Mouse (Mus musculus): ENCODE measurements around the gene Tmem254b. TPM values are rescaled to one million over a fixed set of nuclear protein-coding genes. Genes with fewer than 3 reads are reported as not detected.
A peak's percentile ranks its signal among the peaks of the same experiment; 100 is the strongest.
"Not testable (repeated sequence)": the region's sequence is repeated elsewhere in the genome, so short reads cannot be mapped to it uniquely, and the experiment has no call there.

The Tmem254b gene
- 33.1 and 46.1 TPM in 2 replicates for polyA plus RNA-seq (2015; fragmentation: Nextera tagmentation; extraction: Ambion mirVana)

DNA sequence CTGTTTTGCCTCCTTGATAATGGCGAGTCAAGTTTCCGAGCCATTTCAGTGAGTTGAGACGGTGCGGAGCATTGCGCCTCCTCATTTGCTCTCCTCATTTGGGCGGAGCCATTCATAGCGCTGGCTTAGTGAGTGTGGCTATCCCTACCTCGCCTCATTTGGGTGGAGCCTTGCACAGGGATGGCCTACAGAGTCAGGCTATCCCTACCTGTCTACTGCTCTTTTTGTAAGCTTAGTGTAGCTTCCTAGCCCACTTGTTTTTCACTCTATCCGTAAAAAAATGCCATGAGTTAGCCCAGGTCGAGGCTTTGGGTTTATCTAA, at the start of gene Tmem254b:
Gene Tmem254b, minus strand, starts transcription at position 116 of the 322 bp plus-strand sequence.
- ATAC-seq (ENCODE audit: low read depth), result peak; percentile 90
- not testable (repeated sequence) for H3K27me3 ChIP-seq (ENCODE audit: control insufficient read depth, insufficient read depth, low read depth, low read length); H3K36me3 ChIP-seq (ENCODE audit: control insufficient read depth, insufficient read depth, low read length); H3K9me3 ChIP-seq (ENCODE audit: control insufficient read depth, low read length); H3K9ac ChIP-seq (ENCODE audit: low read length); H3K4me2 ChIP-seq (ENCODE audit: low read depth, low read length); H3K27ac ChIP-seq (ENCODE audit: low read length); H3K4me3 ChIP-seq (ENCODE audit: low read length); H3K4me1 ChIP-seq (replicated peaks; ENCODE audit: control insufficient read depth, insufficient read depth, low read length)
- WGBS, result no CpG with 5 or more reads among the region's 10 CpGs

DNA sequence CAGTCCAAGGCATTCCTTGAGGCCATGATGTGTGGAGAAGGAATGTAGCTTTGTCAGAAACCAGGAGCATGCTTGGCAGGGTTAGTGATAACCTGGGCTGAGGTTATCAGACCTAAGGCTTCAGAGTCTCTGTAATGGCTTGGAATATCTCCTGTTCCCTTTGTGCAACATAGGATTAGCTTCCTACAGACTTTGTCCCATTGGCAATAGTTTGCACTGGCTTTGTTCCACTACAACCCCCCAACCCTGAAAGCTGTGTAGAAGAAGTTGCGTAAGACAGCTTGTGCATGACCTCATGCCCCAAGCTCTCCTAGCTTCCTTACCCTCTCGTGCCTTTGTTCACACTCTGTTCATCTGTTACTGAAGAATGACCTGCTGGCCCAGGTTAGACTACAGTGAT, 30.3 kb upstream of the Tmem254b start:
- WGBS, result no CpG with 5 or more reads among the region's 2 CpGs
- H3K9ac ChIP-seq (ENCODE audit: low read length); H3K9me3 ChIP-seq (ENCODE audit: control insufficient read depth, low read length); H3K4me3 ChIP-seq (ENCODE audit: low read length); H3K4me1 ChIP-seq (replicated peaks; ENCODE audit: control insufficient read depth, insufficient read depth, low read length); H3K36me3 ChIP-seq (ENCODE audit: control insufficient read depth, insufficient read depth, low read length); ATAC-seq (ENCODE audit: low read depth); H3K27me3 ChIP-seq (ENCODE audit: control insufficient read depth, insufficient read depth, low read depth, low read length); H3K27ac ChIP-seq (ENCODE audit: low read length); H3K4me2 ChIP-seq (ENCODE audit: low read depth, low read length): not testable (repeated sequence)

DNA sequence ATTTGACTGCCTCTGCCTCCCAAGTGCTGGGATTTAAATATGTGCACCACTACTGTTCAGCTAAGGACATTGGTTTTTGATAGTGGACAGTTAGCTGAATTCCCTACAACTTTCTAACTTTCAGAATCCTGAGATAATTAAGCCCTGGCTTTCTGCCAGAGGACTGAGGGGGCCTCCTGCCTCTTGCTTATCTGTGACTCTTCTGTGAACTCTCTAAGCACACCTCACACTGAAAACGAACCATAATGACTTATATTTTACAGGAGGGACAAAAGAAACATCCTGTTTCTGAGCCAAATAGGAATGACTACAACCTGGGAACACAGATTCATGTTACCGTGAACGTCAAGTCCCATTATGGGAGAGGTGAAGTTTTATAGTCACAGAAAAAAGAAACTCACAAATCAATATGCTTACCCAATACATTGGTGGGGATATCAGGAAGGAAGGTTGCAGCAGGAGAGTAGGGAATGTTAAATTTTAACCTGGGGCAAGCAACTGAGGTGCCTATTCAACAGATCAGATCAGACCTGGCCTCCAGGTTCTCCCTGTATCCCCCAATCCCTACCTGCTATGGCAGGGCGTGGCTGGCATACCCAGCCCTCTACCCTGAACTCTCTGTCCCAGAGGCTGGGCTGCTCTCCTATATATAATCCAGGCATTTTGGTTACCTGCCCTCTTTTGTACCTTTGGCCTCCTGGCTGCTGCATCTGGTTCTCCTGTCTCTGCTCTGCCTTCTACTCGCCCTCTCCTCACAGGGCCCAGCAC, 9.6 kb upstream of the Tmem254b start:
- H3K9ac ChIP-seq (ENCODE audit: low read length); ATAC-seq (ENCODE audit: low read depth); H3K4me1 ChIP-seq (replicated peaks; ENCODE audit: control insufficient read depth, insufficient read depth, low read length); H3K36me3 ChIP-seq (ENCODE audit: control insufficient read depth, insufficient read depth, low read length); H3K4me2 ChIP-seq (ENCODE audit: low read depth, low read length); H3K9me3 ChIP-seq (ENCODE audit: control insufficient read depth, low read length); H3K27me3 ChIP-seq (ENCODE audit: control insufficient read depth, insufficient read depth, low read depth, low read length); H3K4me3 ChIP-seq (ENCODE audit: low read length); H3K27ac ChIP-seq (ENCODE audit: low read length): not testable (repeated sequence)
- WGBS, result no CpG with 5 or more reads among the region's 5 CpGs

DNA sequence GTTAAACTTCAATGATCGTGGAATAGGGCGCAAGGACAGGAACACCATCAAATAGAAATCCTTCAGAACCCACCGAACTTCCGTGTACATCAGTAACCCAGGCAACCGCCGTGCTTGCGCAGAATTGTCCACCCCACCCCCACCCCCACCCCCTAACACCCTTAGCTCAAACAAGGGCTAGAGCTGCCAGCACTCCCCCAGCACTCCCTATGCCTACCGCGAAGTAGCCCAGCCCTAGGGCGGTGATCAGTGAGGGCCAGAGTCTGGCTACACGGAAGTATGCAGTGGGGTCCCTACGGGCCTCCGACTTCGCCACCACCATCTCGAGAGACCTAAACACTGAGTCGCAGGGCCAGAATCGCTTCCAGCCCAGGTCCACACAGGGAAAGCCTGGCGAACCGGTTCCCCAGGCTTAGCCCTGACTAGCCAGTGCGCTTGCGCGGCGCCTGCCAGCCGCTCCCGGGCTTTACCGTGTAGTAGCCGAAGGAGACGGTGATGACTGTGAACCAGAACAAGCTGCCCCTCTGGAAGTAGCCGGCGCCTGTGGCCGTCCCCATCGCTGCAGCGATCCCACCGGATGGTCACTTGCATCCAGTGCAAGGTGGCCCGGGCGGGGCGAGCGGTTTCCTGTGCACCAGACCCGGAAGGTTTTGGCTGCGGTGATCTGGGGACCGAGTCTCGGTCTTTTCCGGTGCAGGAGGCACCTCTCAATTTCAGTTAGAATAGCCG, 480 bp downstream of the Tmem254b start:
- not testable (repeated sequence) for H3K27me3 ChIP-seq (ENCODE audit: control insufficient read depth, insufficient read depth, low read depth, low read length); H3K4me3 ChIP-seq (ENCODE audit: low read length); H3K4me2 ChIP-seq (ENCODE audit: low read depth, low read length); H3K9me3 ChIP-seq (ENCODE audit: control insufficient read depth, low read length); H3K4me1 ChIP-seq (replicated peaks; ENCODE audit: control insufficient read depth, insufficient read depth, low read length); H3K9ac ChIP-seq (ENCODE audit: low read length); H3K36me3 ChIP-seq (ENCODE audit: control insufficient read depth, insufficient read depth, low read length); H3K27ac ChIP-seq (ENCODE audit: low read length)
- ATAC-seq (ENCODE audit: low read depth), result peak; percentile 93
- no CpG with 5 or more reads among the region's 44 CpGs for WGBS

DNA sequence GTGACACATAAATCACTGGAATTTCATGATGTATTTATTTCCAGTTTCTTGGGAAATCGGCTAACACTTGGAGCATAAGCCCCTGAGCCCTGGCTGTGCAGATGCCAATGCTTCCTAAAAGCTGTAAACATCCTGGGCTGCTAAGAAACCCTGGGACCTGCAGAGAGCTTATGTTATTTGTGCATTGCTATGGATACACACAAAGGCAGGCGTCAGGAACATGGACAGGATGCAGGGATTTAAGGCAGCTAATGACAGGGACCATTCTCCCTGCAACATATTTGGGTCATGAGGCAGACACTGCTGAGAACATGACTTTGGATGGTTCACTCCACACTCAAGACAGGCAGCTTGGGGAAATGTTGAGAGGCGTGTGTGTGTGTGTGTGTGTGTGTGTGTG, 9.0 kb downstream of the Tmem254b start:
- H3K27ac ChIP-seq (ENCODE audit: low read length); H3K4me2 ChIP-seq (ENCODE audit: low read depth, low read length); H3K4me3 ChIP-seq (ENCODE audit: low read length); H3K4me1 ChIP-seq (replicated peaks; ENCODE audit: control insufficient read depth, insufficient read depth, low read length); H3K36me3 ChIP-seq (ENCODE audit: control insufficient read depth, insufficient read depth, low read length); H3K9me3 ChIP-seq (ENCODE audit: control insufficient read depth, low read length); H3K27me3 ChIP-seq (ENCODE audit: control insufficient read depth, insufficient read depth, low read depth, low read length); H3K9ac ChIP-seq (ENCODE audit: low read length): not testable (repeated sequence)
- no CpG with 5 or more reads among the region's 3 CpGs for WGBS
- peak; percentile 90 for ATAC-seq (ENCODE audit: low read depth)

DNA sequence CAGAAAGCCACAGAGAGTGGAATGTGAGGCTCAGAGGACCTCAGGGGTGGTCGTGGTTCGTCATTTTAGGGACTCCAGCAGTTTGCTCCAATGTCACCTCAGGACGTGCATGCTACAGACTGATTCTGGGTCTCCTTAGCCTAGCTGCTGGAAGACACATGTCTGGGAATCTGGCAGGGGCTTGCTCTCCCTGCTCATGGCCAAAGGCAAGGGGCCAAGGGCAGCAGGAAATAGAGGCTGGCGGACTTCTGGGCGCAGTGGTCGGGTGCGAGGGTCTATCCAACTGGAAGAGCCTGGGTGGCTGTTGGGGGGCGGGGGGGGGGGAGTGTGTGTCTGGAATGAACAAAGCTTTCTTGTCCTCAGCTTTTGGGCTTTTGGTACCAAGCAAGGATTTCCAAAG, 18.5 kb downstream of the Tmem254b start:
- WGBS, result no CpG with 5 or more reads among the region's 8 CpGs
- H3K4me1 ChIP-seq (replicated peaks; ENCODE audit: control insufficient read depth, insufficient read depth, low read length); H3K4me2 ChIP-seq (ENCODE audit: low read depth, low read length); H3K27ac ChIP-seq (ENCODE audit: low read length); H3K27me3 ChIP-seq (ENCODE audit: control insufficient read depth, insufficient read depth, low read depth, low read length); H3K9ac ChIP-seq (ENCODE audit: low read length); H3K36me3 ChIP-seq (ENCODE audit: control insufficient read depth, insufficient read depth, low read length); H3K4me3 ChIP-seq (ENCODE audit: low read length); H3K9me3 ChIP-seq (ENCODE audit: control insufficient read depth, low read length): not testable (repeated sequence)
- ATAC-seq (ENCODE audit: low read depth), result peak; percentile 65

DNA sequence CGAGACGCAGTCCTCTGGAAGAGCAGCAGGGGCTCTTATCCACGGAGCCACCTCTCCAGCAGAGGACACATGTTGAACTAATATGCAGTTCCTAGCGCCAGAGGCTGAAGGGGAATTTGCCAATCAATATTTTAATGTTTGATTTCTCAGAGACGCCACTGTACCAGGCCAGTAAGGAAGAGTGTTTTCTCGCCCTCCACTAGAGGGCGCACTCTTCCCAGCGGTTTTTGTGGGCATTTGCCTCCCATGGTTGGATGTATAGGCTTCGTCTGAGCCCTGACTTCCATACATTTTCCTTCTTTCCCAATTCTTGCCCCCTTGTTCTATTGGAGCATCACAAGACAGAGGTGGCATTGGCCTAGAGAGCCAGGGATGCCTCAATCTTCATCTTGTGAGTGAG, 20.2 kb downstream of the Tmem254b start:
- H3K36me3 ChIP-seq (ENCODE audit: control insufficient read depth, insufficient read depth, low read length); H3K27me3 ChIP-seq (ENCODE audit: control insufficient read depth, insufficient read depth, low read depth, low read length); H3K9me3 ChIP-seq (ENCODE audit: control insufficient read depth, low read length); H3K4me3 ChIP-seq (ENCODE audit: low read length); H3K4me1 ChIP-seq (replicated peaks; ENCODE audit: control insufficient read depth, insufficient read depth, low read length); H3K27ac ChIP-seq (ENCODE audit: low read length); ATAC-seq (ENCODE audit: low read depth); H3K4me2 ChIP-seq (ENCODE audit: low read depth, low read length); H3K9ac ChIP-seq (ENCODE audit: low read length): not testable (repeated sequence)
- WGBS, result no CpG with 5 or more reads among the region's 9 CpGs

DNA sequence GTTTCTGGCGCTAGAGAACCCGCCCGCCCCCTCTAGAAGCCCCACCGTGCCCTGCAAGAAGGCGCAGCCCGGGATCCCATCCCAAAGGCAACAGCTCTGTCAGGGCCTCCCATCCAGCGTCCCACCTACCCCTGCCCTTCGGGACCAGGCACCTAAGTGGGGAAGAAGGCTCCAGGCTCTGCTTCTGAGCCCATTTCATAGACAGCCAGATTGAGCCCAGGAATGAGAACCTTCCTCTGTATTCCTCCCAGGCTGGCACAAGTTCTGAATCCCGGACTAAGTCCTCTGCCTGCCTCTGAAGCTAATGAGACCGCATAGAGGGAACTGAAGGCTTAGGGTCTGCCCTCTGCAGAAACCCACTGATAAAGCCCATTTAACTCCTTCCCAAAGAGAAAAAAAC, 24.5 kb downstream of the Tmem254b start, which contains the start of gene Plac9b:
Gene Plac9b, minus strand, starts transcription at position 101 of the 400 bp plus-strand sequence.
- no CpG with 5 or more reads among the region's 10 CpGs for WGBS
- H3K4me3 ChIP-seq (ENCODE audit: low read length); H3K27me3 ChIP-seq (ENCODE audit: control insufficient read depth, insufficient read depth, low read depth, low read length); H3K9me3 ChIP-seq (ENCODE audit: control insufficient read depth, low read length); H3K4me1 ChIP-seq (replicated peaks; ENCODE audit: control insufficient read depth, insufficient read depth, low read length); H3K4me2 ChIP-seq (ENCODE audit: low read depth, low read length); ATAC-seq (ENCODE audit: low read depth); H3K36me3 ChIP-seq (ENCODE audit: control insufficient read depth, insufficient read depth, low read length); H3K27ac ChIP-seq (ENCODE audit: low read length); H3K9ac ChIP-seq (ENCODE audit: low read length): not testable (repeated sequence)

DNA sequence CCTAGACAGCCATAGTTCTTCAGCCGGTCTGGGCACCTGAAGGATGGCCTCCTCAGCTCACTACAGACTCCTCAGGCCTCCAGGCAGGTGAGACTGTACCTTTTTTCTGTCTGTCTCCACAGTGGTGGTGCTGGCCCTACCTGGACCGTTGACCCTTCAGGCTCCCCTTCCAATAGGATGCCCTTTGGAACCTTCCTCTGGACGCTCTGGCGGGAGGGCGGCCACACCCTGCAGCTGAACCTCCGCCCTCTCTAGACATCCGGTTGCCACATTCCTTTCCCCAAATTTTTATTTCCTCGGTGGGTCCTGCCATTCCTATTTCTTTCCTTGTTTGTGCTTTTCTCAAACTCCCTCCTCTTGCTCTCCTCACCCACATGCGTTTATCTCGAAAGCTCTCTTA, 25.2 kb downstream of the Tmem254b start:
- not testable (repeated sequence) for H3K9me3 ChIP-seq (ENCODE audit: control insufficient read depth, low read length); H3K9ac ChIP-seq (ENCODE audit: low read length); H3K36me3 ChIP-seq (ENCODE audit: control insufficient read depth, insufficient read depth, low read length); H3K4me3 ChIP-seq (ENCODE audit: low read length); H3K4me2 ChIP-seq (ENCODE audit: low read depth, low read length); H3K27ac ChIP-seq (ENCODE audit: low read length); H3K27me3 ChIP-seq (ENCODE audit: control insufficient read depth, insufficient read depth, low read depth, low read length); H3K4me1 ChIP-seq (replicated peaks; ENCODE audit: control insufficient read depth, insufficient read depth, low read length)
- WGBS, result no CpG with 5 or more reads among the region's 10 CpGs
- ATAC-seq (ENCODE audit: low read depth), result peak; percentile 52; the same call in 1 of the 2 replicates
